Mouse (Mus musculus) testis, adult 2 months (tissue): ENCODE measurements around the gene Fbxw10.

Source experiments
- CTCF ChIP-seq: fragments of 200-500 bp; IDR thresholded peaks from 2 replicates; pipeline ENCODE4 v1.5.1; 2012; ENCODE audit warnings: low read depth, mild to moderate bottlenecking, inconsistent platforms, low read length, moderate library complexity; ENCODE audit not compliant: control insufficient read depth, insufficient read depth, insufficient replicate concordance
- POLR2A ChIP-seq: fragments of 200-500 bp; IDR thresholded peaks from 2 replicates; pipeline ENCODE4 v1.6.1; 2012; ENCODE audit warnings: low read depth, mild to moderate bottlenecking, inconsistent platforms, low read length, moderate library complexity; ENCODE audit not compliant: control insufficient read depth

DNA sequence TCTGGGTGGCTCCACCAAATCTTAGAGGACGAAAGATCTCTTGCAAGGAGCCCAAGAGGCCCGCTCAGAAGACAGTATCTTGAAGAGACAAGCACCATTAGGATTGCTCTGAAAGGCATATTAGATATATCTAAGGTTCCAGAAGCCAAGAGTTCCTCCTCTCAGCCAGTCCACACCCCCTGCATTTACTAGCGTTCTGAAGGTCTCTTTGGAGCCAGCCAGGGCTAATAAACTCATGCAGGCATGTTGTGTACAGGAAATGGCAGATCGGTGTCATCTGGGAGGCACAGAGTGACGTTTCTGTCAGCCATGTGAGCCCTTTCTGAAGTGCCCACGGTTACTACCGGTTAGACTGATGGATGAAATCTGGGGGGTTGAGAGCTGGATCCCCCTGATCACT is 22.7 kb upstream of the Fbxw10 start:
- TF ChIP-seq CTCF = no peak
- no peak for TF ChIP-seq POLR2A
